ENCODE assay signal across 9 mouse cellular contexts in genomic region chr10:3805334-3805733, GRCm38 (mm10).
DNase-seq lines count a peak whose midpoint lies in the region; ATAC-seq and TF ChIP-seq lines count a peak whose summit lies in the region.
"Had no signal": no experiment of that assay in that cellular context is flagged by ENCODE, and none has a peak within 500 bp of the region (broad histone marks: within the 10 kb centered on the region; RNA-seq: fewer than 3 reads in every experiment).

No protein-coding gene starts in this region.

- DNase-seq in gastrocnemius, adult 2 months = peak; percentile 25
- DNase-seq in gastrocnemius, postnatal 4 days (ENCODE audit: low spot score in 2 of 2) = no peak
- peak; percentile 35 for DNase-seq in lung, postnatal 0 days (ENCODE audit: low spot score)
- no peak for DNase-seq in lung, postnatal 10 days
- peak; percentile 21 to 36 for DNase-seq in heart, postnatal 14 days
- DNase-seq in testis, postnatal 10 days (ENCODE audit: low spot score) = peak; percentile 54
- DNase-seq in left cerebral cortex, postnatal 4 days = no peak
- DNase-seq in thymus, postnatal 25 days = no peak

- intact Hi-C loops in gastrocnemius, adult 2 months (cut with DNase I) = loop anchor here (5.0 kb wide), 2 partner anchors 137 to 233 kb away; no protein-coding TSS in a partner anchor
- intact Hi-C loops in heart, postnatal 14 days (cut with DNase I) = loop anchor here (2.0 to 5.0 kb wide), 3 partner anchors 42 to 137 kb away; partner anchors contain the start of gene Plekhg1
- intact Hi-C loops in left cerebral cortex, postnatal 4 days (cut with DNase I) = no loop called here

- no peaks in the 10 kb centered on the region for H3K36me3 ChIP-seq in lung, postnatal 0 days (ENCODE audit: insufficient read depth, low read length)
- H3K36me3 ChIP-seq: neural tube, embryonic 12.5 days had no signal

- TF ChIP-seq CTCF in gastrocnemius, adult 2 months (IDR thresholded peaks at IDR 0.05) = peak; percentile 57
- TF ChIP-seq CTCF in lung, postnatal 0 days (IDR thresholded peaks at IDR 0.05) = peak; percentile 61

- 37% methylated on average over 3 of the region's 3 CpGs for WGBS in lung, postnatal 0 days

- H3K27me3 ChIP-seq in lung, postnatal 0 days (replicated peaks; ENCODE audit: insufficient read depth, low read length) = no peaks in the 10 kb centered on the region
- H3K27me3 ChIP-seq: neural tube, embryonic 12.5 days had no signal

- H3K4me1 ChIP-seq in lung, postnatal 0 days (ENCODE audit: insufficient read depth, low read depth, low read length) = no peaks in the 10 kb centered on the region; the same call in 1 of the 2 replicates
- H3K4me1 ChIP-seq: neural tube, embryonic 12.5 days had no signal

- H3K4me3 ChIP-seq in gastrocnemius, adult 2 months = no peak overlapping the region
- H3K4me3 ChIP-seq in lung, postnatal 0 days (ENCODE audit: low read depth, low read length) = no peak overlapping the region
- H3K4me3 ChIP-seq: neural tube, embryonic 12.5 days had no signal

- ATAC-seq in lung, postnatal 0 days = peak; percentile 21; the same call in 1 of the 2 replicates

- H3K4me2 ChIP-seq in lung, postnatal 0 days (replicated peaks; ENCODE audit: low read depth, low read length) = no peak overlapping the region
- H3K4me2 ChIP-seq: neural tube, embryonic 12.5 days had no signal

- no peaks in the 10 kb centered on the region for H3K9me3 ChIP-seq in lung, postnatal 0 days (ENCODE audit: low read length)
- H3K9me3 ChIP-seq: neural tube, embryonic 12.5 days had no signal

- H3K9ac ChIP-seq in lung, postnatal 0 days (replicated peaks; ENCODE audit: low read depth) = no peak overlapping the region
- H3K9ac ChIP-seq: neural tube, embryonic 12.5 days had no signal

- TF ChIP-seq EP300 in lung, postnatal 0 days (IDR thresholded peaks at IDR 0.05) = no peak

- H3K27ac ChIP-seq in gastrocnemius, adult 2 months = peak overlapping the region; percentile 31
- no peak overlapping the region for H3K27ac ChIP-seq in lung, postnatal 0 days (ENCODE audit: low read length)
- H3K27ac ChIP-seq: neural tube, embryonic 12.5 days had no signal

Comparison
In these comparisons a context has a peak if more than half of its experiments do, and no peak if none do; other contexts are left out.
1. DNase-seq: peak in gastrocnemius, adult 2 months (single experiment), lung, postnatal 0 days (single experiment), heart, postnatal 14 days (2 of 2) and testis, postnatal 10 days (single experiment); none in gastrocnemius, postnatal 4 days (0 of 2), lung, postnatal 10 days (single experiment), left cerebral cortex, postnatal 4 days (single experiment) and thymus, postnatal 25 days (single experiment).